Mouse (Mus musculus) neural tube, embryonic 12.5 days (tissue): ENCODE results near the gene Gm6034. TPM values are rescaled to one million over a fixed set of nuclear protein-coding genes. Genes with fewer than 3 reads are reported as not detected.
"Not testable (repeated sequence)": the region's sequence is repeated elsewhere in the genome, so short reads cannot be mapped to it uniquely, and the experiment has no call there.

Source experiments
- ATAC-seq: fragments of 200-750 bp; cut with Nextera tagmentation; 2 replicates; pipeline ENCODE4 v1.8.0; 2017; ENCODE audit warnings: low read depth, mild to moderate bottlenecking, moderate TSS enrichment, moderate library complexity; ENCODE audit not compliant: low FRiP score
- H3K27ac ChIP-seq: fragments of 300-500 bp; sonication (generic); 2 replicates; pipeline ENCODE4 v1.5.1; 2016
- H3K27me3 ChIP-seq: fragments of 300-500 bp; sonication (generic); replicated peaks from 2 replicates; pipeline ENCODE4 v1.6.1; 2016; ENCODE audit warnings: mild to moderate bottlenecking
- H3K36me3 ChIP-seq: fragments of 300-500 bp; sonication (generic); 2 replicates; pipeline ENCODE4 v1.6.1; 2016; ENCODE audit warnings: mild to moderate bottlenecking
- H3K4me1 ChIP-seq: fragments of 300-500 bp; sonication (generic); 2 replicates; pipeline ENCODE4 v1.6.1; 2016
- H3K4me2 ChIP-seq: fragments of 300-500 bp; sonication (generic); replicated peaks from 2 replicates; pipeline ENCODE4 v1.6.1; 2016; ENCODE audit warnings: mild to moderate bottlenecking
- H3K4me3 ChIP-seq: fragments of 300-500 bp; sonication (generic); 2 replicates; pipeline ENCODE4 v1.5.1; 2016
- H3K9ac ChIP-seq: fragments of 300-500 bp; sonication (generic); 2 replicates; pipeline ENCODE4 v1.6.1; 2016; ENCODE audit warnings: mild to moderate bottlenecking
- H3K9me3 ChIP-seq: fragments of 300-500 bp; sonication (generic); 2 replicates; pipeline ENCODE4 v1.6.1; 2016; ENCODE audit warnings: mild to moderate bottlenecking
- WGBS: fragments of 180-500 bp; shearing (Covaris S2); methylation state at CpG from one replicate; pipeline ENCODE4 v1.1.7; 2016; 5-methylcytosine and 5-hydroxymethylcytosine counted together
- polyA plus RNA-seq: library from polyadenylated mRNA; unstranded; fragments of >200 nt; fragmentation: Nextera tagmentation; extraction: Ambion mirVana; gene quantifications from 2 replicates; pipeline ENCODE4 v1.2.1, GENCODE M21; 2016

Gene Gm6034
- polyA plus RNA-seq, 1 experiment from 2014 or later, result not detected

DNA sequence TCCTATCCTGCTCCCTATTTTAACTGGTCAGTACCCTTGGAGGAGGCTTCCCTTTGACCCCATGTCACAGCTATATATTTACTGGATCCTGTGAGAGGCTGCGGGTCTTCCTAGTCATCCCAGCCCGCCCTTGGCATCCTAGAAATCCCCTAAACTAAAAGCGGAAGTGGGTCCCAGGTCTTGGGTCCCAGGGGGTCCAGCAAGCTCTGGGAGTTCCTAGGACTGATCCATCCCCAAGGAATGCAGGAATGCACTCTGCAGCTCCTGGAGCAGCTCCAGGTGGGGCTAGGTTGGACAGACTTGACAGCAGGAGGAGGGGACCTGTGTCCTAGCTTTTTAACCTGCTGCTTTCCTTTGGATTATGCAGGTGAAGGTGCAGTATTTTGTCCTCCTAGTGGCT is 51.2 kb downstream of the Gm6034 start:
- Histone ChIP-seq H3K27me3 (no peaks in the 10 kb centered on the region), H3K27ac (no peak overlapping the region), H3K36me3 (no peaks in the 10 kb centered on the region), H3K4me2 (no peak overlapping the region), H3K4me1 (no peaks in the 10 kb centered on the region), H3K9me3 (no peaks in the 10 kb centered on the region), H3K4me3 (no peak overlapping the region), H3K9ac (no peak overlapping the region)
- no peak for ATAC-seq
- 21% methylated on average over 3 of the region's 3 CpGs for WGBS

DNA sequence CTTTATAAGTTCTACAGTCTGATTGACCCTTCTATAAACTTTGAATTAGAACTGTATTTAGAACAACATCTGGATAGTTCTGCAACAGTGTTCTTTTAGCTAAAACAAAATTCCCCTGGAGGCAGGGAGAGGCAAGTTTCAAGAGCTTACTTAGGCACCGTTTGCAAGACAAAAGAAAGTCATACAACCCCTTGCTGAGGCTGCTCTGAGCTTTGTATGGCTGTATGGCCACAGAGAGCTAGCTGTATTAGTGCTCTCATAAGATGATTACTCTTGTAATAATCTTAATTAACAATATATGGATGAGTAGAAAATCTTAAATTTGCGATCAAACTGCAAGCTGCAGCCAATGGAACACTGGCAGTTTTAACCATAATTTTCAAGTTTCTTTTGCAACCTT is 56.8 kb downstream of the Gm6034 start:
- H3K4me3 ChIP-seq, H3K9ac ChIP-seq, H3K27ac ChIP-seq, H3K27me3 ChIP-seq, ATAC-seq, H3K4me1 ChIP-seq, H3K36me3 ChIP-seq, H3K4me2 ChIP-seq, H3K9me3 ChIP-seq: not testable (repeated sequence)
- WGBS, result 50% methylated on average over 2 of the region's 2 CpGs

DNA sequence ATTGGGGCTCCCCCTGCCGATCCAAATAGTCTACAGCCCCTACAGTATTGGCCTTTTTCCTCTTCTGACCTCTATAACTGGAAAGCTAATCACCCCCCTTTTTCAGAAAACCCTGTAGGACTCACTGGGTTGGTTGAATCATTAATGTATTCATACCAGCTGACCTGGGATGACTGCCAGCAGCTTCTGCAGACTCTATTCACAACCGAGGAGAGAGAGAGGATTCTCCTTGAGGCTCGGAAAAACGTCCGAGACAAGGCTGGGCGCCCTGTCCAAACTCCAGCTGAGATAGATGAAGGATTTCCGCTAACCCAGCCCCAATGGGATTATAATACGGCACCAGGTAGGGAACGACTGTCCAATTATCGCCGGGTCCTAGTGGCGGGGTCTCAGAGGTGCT is 59.3 kb downstream of the Gm6034 start:
- H3K9me3 ChIP-seq, H3K4me3 ChIP-seq, H3K27me3 ChIP-seq, H3K4me2 ChIP-seq, H3K36me3 ChIP-seq, H3K27ac ChIP-seq, H3K9ac ChIP-seq, ATAC-seq, H3K4me1 ChIP-seq: not testable (repeated sequence)
- WGBS, result 89% methylated on average over 12 of the region's 12 CpGs

Other genes with a start within 250 kb of the Gm6034 start
- gene Ier3, start 221.3 kb upstream of the Gm6034 start, polyA plus RNA-seq, result 5.2 and 7.9 TPM in 2 replicates
- gene Flot1, start 219.7 kb upstream of the Gm6034 start, polyA plus RNA-seq, result 60.5 and 60.6 TPM in 2 replicates
- gene Tubb5, start 204.7 kb upstream of the Gm6034 start, polyA plus RNA-seq, result 1,533 and 1,543 TPM in 2 replicates
- gene Mdc1, start 201.4 kb upstream of the Gm6034 start, polyA plus RNA-seq, result 13.6 and 14.7 TPM in 2 replicates
- gene Nrm, start 181.6 kb upstream of the Gm6034 start, polyA plus RNA-seq, result 40.5 and 41.3 TPM in 2 replicates
- gene Ppp1r18, start 177.4 kb upstream of the Gm6034 start, polyA plus RNA-seq, result 34.6 and 35.1 TPM in 2 replicates
- gene Dhx16, start 163.1 kb upstream of the Gm6034 start, polyA plus RNA-seq, result 43.3 and 45.9 TPM in 2 replicates
- gene 2310061I04Rik, start 145.5 kb upstream of the Gm6034 start, polyA plus RNA-seq, result 26.8 and 30.3 TPM in 2 replicates
- gene Atat1, start 132.9 kb upstream of the Gm6034 start, polyA plus RNA-seq, result 299 and 304 TPM in 2 replicates
- 55.3 and 56.1 TPM in 2 replicates for gene Mrps18b, start 126.6 kb upstream of the Gm6034 start, polyA plus RNA-seq
- gene Ppp1r10, start 126.5 kb upstream of the Gm6034 start, polyA plus RNA-seq, result 60.2 and 61.6 TPM in 2 replicates
- 105 and 112 TPM in 2 replicates for gene Abcf1, start 73.2 kb upstream of the Gm6034 start, polyA plus RNA-seq
- 53.3 and 53.5 TPM in 2 replicates for gene Gnl1, start 63.1 kb upstream of the Gm6034 start, polyA plus RNA-seq
- 50.9 and 56.1 TPM in 2 replicates for gene Prr3, start 62.7 kb upstream of the Gm6034 start, polyA plus RNA-seq
- gene H2-T24, start 22.4 kb upstream of the Gm6034 start, polyA plus RNA-seq, result 4.5 and 5.2 TPM in 2 replicates
- 3.6 and 4.0 TPM in 2 replicates for gene H2-T23, start 10.1 kb upstream of the Gm6034 start, polyA plus RNA-seq
- gene H2-T22, start 214 bp upstream of the Gm6034 start, polyA plus RNA-seq, result 7.4 and 7.7 TPM in 2 replicates
- not detected in 2 replicates for gene Gm11127, start 15.4 kb downstream of the Gm6034 start, polyA plus RNA-seq
- not detected in 2 replicates for gene Gm19684, start 78.7 kb downstream of the Gm6034 start, polyA plus RNA-seq
- not detected in 2 replicates for gene Gm7030, start 86.5 kb downstream of the Gm6034 start, polyA plus RNA-seq
- 0.25 TPM in 1 of 2 replicates, not detected in the other for gene Gm8909, start 125.6 kb downstream of the Gm6034 start, polyA plus RNA-seq
- not detected in 2 replicates for gene H2-T3, start 147.3 kb downstream of the Gm6034 start, polyA plus RNA-seq
- 84.2 and 94.0 TPM in 2 replicates for gene Rpp21, start 215.1 kb downstream of the Gm6034 start, polyA plus RNA-seq
- 25.4 and 27.5 TPM in 2 replicates for gene Trim39, start 229.3 kb downstream of the Gm6034 start, polyA plus RNA-seq
- gene H2-M10.2, start 243.5 kb downstream of the Gm6034 start, polyA plus RNA-seq, result not detected in 2 replicates